Mouse (Mus musculus) thymus, adult 2 months (tissue): ENCODE data around the gene Vmn1r1.

ENCODE experiments used
- CTCF ChIP-seq: fragments of 200-500 bp; IDR thresholded peaks from 2 replicates; pipeline ENCODE4 v1.5.1; 2012; ENCODE audit warnings: mild to moderate bottlenecking, control low read depth, low read length, moderate library complexity, borderline replicate concordance; ENCODE audit not compliant: control insufficient read depth, poor library complexity, insufficient read depth; ENCODE audit errors: extremely low read depth
- POLR2A ChIP-seq: fragments of 200-500 bp; IDR thresholded peaks from 2 replicates; pipeline ENCODE4 v1.6.1; 2012; ENCODE audit warnings: mild to moderate bottlenecking, low read length, control low read depth, moderate library complexity; ENCODE audit not compliant: control insufficient read depth, poor library complexity, insufficient read depth; ENCODE audit errors: extremely low read depth

DNA sequence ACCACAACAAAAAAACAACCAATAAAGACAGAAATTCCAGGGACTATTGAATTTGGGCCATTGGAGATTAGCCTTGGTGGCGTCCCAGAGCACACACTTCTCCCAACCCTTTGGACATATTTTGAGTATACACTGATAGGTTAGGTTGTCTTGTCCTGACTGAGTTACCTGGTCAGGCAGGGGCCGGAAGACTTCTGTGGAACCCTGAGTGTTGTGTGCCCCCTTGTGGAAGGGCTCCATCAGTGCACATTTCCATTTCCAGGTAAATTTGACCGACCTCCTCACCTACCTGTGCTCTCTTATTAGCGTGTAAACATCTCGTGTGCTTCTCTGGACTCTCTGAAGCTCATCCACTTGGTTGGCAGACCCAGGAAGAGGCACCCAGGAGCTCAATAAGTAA lies 49.1 kb downstream of the Vmn1r1 start:
- no peak for TF ChIP-seq POLR2A
- peak; percentile 52; the same call in 1 of the 2 replicates for TF ChIP-seq CTCF
